Mouse (Mus musculus) mouse embryonic stem cell (cell line): Measurements from ENCODE around the gene Otulin.

Experiments used
- in situ Hi-C, 2 experiments: fragments of 300-500 bp; cut with MboI; formaldehyde crosslinking; loops; 1 replicate in 1 of 2; 3 replicates in 1 of 2; pipeline ENCODE4 v1.14.3; 2019 to 2020; ENCODE audit warnings: low sequenced_read_pairs in 2 of 2, low pct_unique_long_range_greater_than_20kb in 1 of 2, mixed read lengths in 1 of 2; ENCODE audit not compliant: unreplicated experiment in 1 of 2

Gene Otulin

DNA sequence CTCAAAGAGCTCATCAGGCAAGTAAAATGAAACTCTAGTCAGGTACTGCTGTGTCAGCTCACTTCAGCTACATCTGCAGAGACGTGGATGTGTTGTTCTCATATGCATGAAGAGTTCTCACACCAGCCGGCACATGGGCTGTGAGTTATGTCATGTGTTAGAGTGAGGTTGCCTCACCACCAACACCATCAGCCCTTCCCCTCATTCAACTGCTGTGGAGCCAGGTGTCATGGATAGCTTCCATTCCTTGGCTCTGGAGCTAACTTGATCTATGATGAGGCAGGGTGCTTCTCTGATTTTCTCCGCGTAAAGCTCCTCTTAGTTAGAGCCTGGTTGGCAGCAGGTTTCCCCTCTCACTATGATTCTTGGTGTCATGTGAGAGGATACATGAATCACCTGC, 60.1 kb downstream of the Otulin start:
- in situ Hi-C loops: no loop called here

DNA sequence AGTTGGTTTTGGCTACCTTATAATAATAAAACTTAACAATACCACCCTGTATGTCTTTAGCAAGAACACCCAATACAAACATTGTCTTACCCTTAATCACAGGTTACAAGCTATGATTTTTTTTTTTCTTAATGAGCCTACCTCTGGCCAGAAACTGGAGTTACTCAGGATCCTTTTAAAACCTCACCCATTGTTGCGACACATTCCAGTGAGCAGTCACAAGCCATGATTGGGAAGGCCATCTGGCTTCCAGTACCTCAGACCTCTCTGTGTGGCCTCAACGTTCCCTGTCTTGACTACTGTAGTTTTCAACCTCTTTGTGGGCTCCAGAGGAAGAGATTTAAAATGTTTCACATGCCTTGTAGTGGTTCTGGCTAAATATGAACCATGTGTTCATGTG, 60.6 kb downstream of the Otulin start:
- in situ Hi-C loops: no loop called here

DNA sequence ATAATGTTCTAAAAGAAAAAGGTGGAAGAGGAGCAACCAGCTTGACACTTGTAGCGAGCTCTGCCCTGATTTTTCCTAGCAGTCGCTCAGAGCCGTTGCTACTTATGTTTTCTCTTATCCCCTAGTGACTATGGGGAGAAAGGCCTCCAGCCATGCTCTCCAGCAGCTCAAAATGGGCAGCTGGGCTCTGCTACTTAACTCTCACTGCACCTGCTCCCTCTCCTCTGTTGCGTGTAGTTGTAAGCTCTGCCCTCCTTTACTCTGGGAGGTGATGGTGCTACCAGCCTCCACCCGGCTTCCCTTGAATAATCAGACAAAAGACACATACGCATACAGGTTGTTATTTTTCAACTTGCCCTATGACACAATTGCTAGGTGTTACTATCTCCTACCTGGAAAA, 62.1 kb downstream of the Otulin start:
- in situ Hi-C loops: no loop called here

DNA sequence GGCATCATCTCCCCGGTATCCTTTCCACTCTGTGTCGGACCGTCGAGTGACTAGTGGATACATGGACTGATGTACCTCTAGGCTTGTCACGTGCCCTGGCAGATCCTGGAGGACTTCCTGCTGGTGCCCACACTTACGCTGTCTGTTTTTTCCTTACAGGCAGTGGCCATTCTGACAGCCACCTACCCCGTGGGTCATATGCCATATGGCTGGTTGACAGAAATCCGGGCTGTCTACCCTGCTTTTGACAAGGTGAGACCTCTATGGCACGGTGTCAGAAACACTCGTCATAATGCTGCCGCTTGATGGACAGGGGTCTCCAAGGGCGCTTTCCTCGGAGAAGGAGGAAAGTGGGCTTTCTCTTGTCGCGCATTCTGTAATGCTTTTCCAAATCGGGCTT, 63.1 kb downstream of the Otulin start:
- in situ Hi-C loops: no loop called here

DNA sequence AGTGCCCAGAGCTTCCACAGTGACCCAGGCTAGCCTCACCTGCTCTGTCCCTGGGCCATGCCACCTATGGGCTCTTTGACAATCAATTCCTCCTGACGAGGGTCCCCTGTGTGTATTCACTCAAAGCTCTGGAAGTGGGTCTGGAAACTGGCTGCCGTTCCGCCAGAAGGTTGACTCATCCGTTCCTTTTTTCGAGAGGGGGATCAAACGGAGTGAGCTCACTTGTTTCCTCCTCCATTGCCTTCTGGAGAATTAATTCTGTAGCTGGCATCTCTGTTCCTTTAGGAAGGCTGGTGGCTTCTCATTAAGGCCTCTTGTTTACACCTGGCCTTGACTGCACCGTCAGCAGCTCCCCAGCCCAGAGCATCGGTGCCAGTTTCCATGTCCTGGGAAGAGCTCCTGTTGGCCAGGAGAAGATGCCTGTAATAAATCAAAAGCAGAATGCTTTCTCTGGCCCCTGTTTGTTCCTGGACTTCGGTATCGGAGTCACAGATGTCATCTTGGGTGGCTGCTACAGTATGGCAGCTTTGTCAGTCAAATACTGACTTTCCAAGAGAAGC, 64.8 kb downstream of the Otulin start:
- in situ Hi-C loops: no loop called here

- in situ Hi-C loops: no loop called here
Measured at GRCm38 (mm10) chr15:27564106-27565100, 66.1 kb downstream of the Otulin start.

GRCm38 (mm10) chr15:27560315-27560714, 70.2 kb downstream of the Otulin start:
- in situ Hi-C loops: no loop called here

GRCm38 (mm10) chr15:27558456-27559147, 71.9 kb downstream of the Otulin start:
- in situ Hi-C loops: no loop called here

GRCm38 (mm10) chr15:27553554-27553953, 76.9 kb downstream of the Otulin start:
- in situ Hi-C loops: no loop called here

GRCm38 (mm10) chr15:27552129-27552700, 78.3 kb downstream of the Otulin start:
- in situ Hi-C loops: no loop called here

GRCm38 (mm10) chr15:27551117-27552114, 79.1 kb downstream of the Otulin start:
- in situ Hi-C loops: no loop called here

GRCm38 (mm10) chr15:27550358-27550992, 80.0 kb downstream of the Otulin start:
- in situ Hi-C loops: no loop called here

- in situ Hi-C loops: no loop called here
Measured at GRCm38 (mm10) chr15:27549878-27550277, 80.6 kb downstream of the Otulin start.

DNA sequence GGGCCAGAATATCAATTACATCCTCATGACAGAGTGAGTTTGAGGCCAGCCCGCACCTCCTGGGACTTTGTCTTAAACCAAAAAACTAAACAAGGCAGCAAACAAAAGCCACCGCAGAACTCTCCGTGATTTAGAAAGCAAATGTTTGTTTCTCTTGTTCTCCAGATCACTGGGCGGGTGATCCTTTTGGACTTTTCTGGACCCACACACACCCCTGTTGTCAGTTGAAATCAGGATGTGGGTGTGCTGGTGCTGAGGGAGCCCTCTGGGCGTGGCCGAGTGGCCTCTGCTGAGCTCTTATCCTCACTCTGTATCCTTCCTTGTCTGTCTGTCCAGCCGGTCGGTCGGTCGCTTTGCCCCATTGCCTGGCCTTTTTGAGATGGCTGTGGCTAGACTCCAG, 81.4 kb downstream of the Otulin start:
- in situ Hi-C loops: no loop called here

GRCm38 (mm10) chr15:27548110-27548509, 82.4 kb downstream of the Otulin start:
- in situ Hi-C loops: no loop called here

DNA sequence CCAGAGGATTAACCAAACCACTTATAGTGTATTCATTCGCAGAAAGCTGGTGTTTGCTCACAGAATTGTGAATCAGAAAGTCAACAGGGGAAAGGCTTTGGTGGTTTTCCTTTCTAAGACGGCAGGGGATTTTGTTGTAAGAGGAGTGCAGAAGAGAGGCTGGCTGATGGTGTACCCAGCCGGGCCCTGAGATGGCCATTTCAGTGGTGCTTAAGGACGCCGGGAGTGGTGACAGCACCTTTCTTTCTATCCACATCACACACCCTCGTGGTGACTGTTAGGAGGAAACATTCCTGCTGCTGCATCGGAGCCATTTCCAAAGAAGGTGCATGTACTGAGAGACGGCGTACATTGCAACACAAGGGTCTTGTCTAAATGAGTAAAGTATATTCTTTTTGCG, 85.3 kb downstream of the Otulin start:
- in situ Hi-C loops: no loop called here

DNA sequence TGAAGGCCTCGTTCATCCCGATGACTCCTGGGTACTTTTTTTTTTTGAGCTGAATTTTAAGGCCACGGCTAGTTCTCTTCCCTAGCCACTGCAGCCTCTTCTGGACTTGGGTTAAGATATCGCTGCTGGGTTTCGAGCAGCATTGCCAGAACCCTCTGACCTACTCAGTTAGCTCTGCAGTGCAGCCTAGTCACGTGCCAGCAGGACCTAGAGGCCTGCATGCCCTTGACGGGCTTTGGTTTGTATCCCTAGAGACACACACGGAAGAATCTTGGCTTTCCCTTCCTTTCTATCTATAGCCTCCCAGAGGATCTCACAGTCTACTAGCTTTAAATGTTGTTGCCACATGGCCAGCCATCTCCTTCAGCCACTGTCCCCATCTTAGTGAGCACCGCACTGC, 90.7 kb downstream of the Otulin start:
- in situ Hi-C loops: no loop called here
